Mouse (Mus musculus) embryonic facial prominence, embryonic 12.5 days (tissue): Measurements from ENCODE around the gene Chl1. TPM values are rescaled to one million over a fixed set of nuclear protein-coding genes. Genes with fewer than 3 reads are reported as not detected.

ENCODE experiments used
- ATAC-seq: fragments of 200-750 bp; cut with Nextera tagmentation; 2 replicates; pipeline ENCODE4 v1.8.0; 2017; ENCODE audit not compliant: insufficient number of reproducible peaks, insufficient read depth, low FRiP score, low TSS enrichment
- H3K27ac ChIP-seq: fragments of 300-500 bp; sonication (generic); 2 replicates; pipeline ENCODE4 v1.5.1; 2016; ENCODE audit warnings: mild to moderate bottlenecking
- H3K27me3 ChIP-seq: fragments of 300-500 bp; sonication (generic); 2 replicates; pipeline ENCODE4 v1.6.1; 2016; ENCODE audit warnings: mild to moderate bottlenecking, moderate library complexity
- H3K36me3 ChIP-seq: fragments of 300-500 bp; sonication (generic); 2 replicates; pipeline ENCODE4 v1.6.1; 2016; ENCODE audit warnings: mild to moderate bottlenecking
- H3K4me1 ChIP-seq: fragments of 300-500 bp; sonication (generic); 2 replicates; pipeline ENCODE4 v1.6.1; 2016
- H3K4me2 ChIP-seq: fragments of 300-500 bp; sonication (generic); replicated peaks from 2 replicates; pipeline ENCODE4 v1.6.1; 2016; ENCODE audit warnings: mild to moderate bottlenecking, moderate library complexity
- H3K4me3 ChIP-seq: fragments of 300-500 bp; sonication (generic); 2 replicates; pipeline ENCODE4 v1.5.1; 2016; ENCODE audit warnings: mild to moderate bottlenecking
- H3K9ac ChIP-seq: fragments of 300-500 bp; sonication (generic); 2 replicates; pipeline ENCODE4 v1.6.1; 2016; ENCODE audit warnings: mild to moderate bottlenecking, moderate library complexity
- H3K9me3 ChIP-seq: fragments of 300-500 bp; sonication (generic); 2 replicates; pipeline ENCODE4 v1.6.1; 2016; ENCODE audit warnings: mild to moderate bottlenecking, moderate library complexity
- WGBS: fragments of 180-500 bp; shearing (Covaris S2); methylation state at CpG from one replicate; pipeline ENCODE4 v1.1.7; 2016; 5-methylcytosine and 5-hydroxymethylcytosine counted together
- polyA plus RNA-seq: library from polyadenylated mRNA; unstranded; fragments of >200 nt; fragmentation: Nextera tagmentation; extraction: Ambion mirVana; gene quantifications from 2 replicates; pipeline ENCODE4 v1.2.1, GENCODE M21; 2016

Gene Chl1
- polyA plus RNA-seq, 1 experiment from 2014 or later: 1.1 TPM

DNA sequence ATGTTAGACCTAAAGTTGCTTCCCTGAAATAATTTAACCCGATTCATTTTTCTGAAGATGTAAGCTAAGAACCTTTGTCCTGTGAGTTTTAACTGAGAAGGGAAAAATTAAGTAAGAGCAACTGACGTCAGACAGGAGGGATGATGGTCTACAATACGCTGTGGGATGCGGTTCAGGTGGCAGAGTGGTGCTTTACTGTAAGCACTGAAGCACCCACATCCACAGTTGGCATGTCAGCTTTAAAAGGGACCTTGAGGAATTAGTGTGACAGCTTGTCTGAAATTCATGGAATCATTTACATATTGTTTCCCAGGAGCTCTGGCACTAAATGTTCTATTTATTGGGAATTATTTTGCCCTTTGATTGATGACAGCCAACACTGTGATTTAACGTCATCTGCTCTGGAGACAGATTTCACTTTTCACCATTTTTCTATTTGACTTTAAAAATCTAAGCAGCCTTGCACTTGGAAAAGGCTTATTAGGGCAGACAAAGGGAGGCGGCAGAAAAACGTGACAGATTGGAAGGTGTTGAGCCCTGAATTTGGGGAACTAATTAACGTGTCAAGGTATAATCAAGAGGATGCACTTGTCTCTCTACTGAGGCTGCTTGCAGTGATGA is 3.3 kb downstream of the Chl1 start:
- no peak for ATAC-seq
- Histone ChIP-seq H3K9me3 (no peaks in the 10 kb centered on the region), H3K9ac (no peak overlapping the region), H3K27ac (no peak overlapping the region), H3K36me3 (no peaks in the 10 kb centered on the region), H3K27me3 (peaks cover 38% of the 10 kb centered on the region), H3K4me3 (no peak overlapping the region), H3K4me2 (no peak overlapping the region), H3K4me1 (peaks cover 15% of the 10 kb centered on the region)
- 74% methylated on average over 8 of the region's 8 CpGs for WGBS

DNA sequence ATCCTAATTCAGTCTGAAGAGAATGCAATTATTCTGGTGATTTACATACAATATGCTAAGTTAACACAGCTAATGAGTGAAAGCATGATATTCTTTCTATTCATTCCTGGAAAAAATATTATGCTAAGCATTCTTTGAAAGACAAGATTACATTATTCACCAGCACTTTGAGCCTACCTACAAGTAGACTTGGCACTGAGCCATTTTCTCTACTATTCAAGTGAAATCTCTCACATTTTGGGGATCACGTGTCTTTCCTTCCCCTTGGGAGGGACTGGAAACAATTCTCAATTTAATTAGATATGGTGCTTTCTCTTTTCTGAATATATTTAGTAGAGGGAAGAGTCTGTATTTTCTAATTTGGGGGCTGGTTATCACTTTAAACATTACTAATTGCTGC is 4.0 kb downstream of the Chl1 start:
- Histone ChIP-seq H3K9me3 (no peaks in the 10 kb centered on the region), H3K36me3 (no peaks in the 10 kb centered on the region), H3K4me3 (no peak overlapping the region), H3K4me1 (peaks cover 15% of the 10 kb centered on the region), H3K27me3 (peaks cover 37% of the 10 kb centered on the region), H3K27ac (no peak overlapping the region), H3K9ac (no peak overlapping the region), H3K4me2 (no peak overlapping the region)
- 29% methylated on average over 1 of the region's 1 CpGs for WGBS
- ATAC-seq: no peak

DNA sequence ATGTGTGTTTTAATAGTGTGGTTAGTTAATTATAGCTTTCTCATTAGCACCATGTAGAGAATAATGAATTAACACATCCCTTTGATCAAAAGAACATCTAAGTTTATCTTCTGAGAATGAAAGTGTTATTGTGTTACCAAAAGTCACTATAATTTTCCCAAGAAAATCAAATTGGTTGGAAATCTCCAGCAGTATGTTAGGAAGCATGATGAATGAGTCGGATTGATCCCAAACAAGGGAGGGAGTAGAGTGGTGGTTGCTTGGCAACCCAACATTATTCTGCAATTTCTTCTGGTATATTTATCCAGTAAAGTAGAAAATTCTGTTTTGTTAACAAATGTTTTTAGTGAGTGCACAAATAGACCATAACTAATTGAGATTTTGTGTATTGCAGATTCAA is 4.4 kb downstream of the Chl1 start:
- no peak overlapping the region for H3K27ac ChIP-seq
- no peaks in the 10 kb centered on the region for H3K36me3 ChIP-seq
- peaks cover 33% of the 10 kb centered on the region for H3K27me3 ChIP-seq
- H3K9ac ChIP-seq: no peak overlapping the region
- no peak overlapping the region for H3K4me3 ChIP-seq
- WGBS: 80% methylated on average over 1 of the region's 1 CpGs
- H3K4me2 ChIP-seq: no peak overlapping the region
- ATAC-seq: no peak
- H3K9me3 ChIP-seq: no peaks in the 10 kb centered on the region
- H3K4me1 ChIP-seq: peaks cover 15% of the 10 kb centered on the region

DNA sequence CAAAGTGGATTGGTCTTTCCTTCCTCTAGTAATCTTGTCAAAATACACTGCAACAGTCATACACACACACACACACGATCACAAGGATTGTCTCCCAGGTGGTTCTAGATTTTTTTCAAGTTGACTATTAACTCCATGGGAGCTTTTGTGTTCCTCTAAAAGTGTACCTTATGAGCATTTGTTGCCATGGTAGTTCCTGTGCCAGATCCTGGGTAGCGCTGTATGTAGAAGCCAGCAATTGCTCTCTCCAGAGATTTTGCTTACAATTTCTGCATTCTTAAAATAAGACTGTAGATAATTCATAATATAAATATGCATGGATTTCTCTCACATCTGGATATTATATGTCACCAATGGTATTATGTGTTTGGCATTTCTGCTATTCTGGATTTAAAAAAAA is 9.2 kb downstream of the Chl1 start:
- Histone ChIP-seq H3K4me2 (no peak overlapping the region), H3K9me3 (no peaks in the 10 kb centered on the region), H3K9ac (no peak overlapping the region), H3K27ac (no peak overlapping the region), H3K4me3 (no peak overlapping the region), H3K27me3 (no peaks in the 10 kb centered on the region), H3K4me1 (no peaks in the 10 kb centered on the region), H3K36me3 (no peaks in the 10 kb centered on the region)
- ATAC-seq: no peak
- 82% methylated on average over 2 of the region's 2 CpGs for WGBS

DNA sequence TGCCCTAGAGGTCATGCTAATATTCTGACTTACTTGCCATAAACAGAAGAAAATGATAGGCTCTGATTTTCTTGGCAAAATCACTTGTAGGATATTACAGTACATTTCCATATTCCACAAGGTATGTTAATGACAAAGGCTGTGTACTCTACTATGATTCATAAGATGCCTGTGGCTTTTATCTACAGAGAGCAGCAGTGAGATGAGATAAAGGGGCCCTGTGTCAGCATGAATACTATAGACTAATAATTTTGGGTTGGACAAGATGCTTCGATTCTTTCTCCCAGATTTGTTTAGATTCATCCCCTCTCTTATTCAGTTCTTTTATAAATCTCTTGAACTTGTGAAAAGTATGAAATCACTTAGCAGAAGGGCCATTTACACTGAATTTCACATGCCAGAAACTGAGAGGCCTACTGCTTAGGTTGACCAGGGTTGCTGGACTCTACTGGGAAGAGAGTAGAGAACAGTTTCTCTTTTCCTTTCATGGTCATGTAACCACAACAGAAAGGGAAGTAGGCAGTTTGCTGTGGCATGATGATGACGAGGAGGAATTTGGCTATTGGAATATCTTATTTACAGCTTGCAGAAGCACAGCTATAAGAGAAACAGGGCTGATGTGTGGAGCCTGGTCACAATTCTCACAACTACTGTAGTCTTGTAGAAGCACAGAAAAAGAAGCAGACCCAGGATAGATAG is 15.1 kb downstream of the Chl1 start:
- no peak for ATAC-seq
- WGBS: 73% methylated on average over 2 of the region's 2 CpGs
- Histone ChIP-seq H3K9ac (no peak overlapping the region), H3K27me3 (no peaks in the 10 kb centered on the region), H3K36me3 (no peaks in the 10 kb centered on the region), H3K4me3 (no peak overlapping the region), H3K4me2 (no peak overlapping the region), H3K4me1 (no peaks in the 10 kb centered on the region), H3K27ac (no peak overlapping the region), H3K9me3 (no peaks in the 10 kb centered on the region)

DNA sequence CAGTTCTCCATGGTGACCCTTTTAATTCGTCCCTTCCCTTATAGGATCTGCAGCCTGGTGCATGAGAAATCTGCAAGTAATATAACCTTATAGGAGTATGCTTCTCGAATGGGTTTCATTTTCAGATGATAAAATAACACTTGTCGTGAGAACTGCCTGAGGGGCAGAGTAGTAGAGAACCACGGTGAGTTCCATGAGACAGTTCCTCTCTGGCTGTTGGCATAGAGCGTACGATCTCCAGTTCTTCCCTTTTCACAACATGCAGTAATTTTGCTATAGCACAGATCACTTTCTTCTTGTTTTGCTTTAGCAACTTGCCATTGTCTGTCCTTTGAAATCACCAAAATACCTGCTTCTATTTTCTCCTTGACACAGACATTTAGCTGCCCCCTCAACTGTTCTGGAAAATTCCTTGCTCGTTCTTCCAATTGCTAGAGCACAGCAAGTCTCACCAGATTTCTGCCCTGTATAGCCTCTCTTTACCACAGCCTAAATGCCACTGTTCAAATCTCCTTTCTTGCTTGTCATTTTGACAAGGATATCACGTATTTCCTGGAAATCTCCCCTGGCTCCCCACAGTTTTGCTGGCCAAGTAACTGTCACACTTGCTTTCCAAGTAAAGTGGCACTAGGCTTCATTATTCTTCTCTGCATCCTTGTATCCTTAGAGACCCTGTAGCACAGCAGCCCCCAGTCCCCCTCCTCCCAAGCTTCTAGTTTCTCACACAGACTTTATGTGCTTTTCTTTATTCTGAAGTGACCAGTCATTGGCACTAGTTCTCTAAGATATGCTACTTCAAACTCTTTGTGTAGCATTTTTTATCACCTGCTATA is 16.8 kb downstream of the Chl1 start:
- H3K4me3 ChIP-seq: no peak overlapping the region
- no peak overlapping the region for H3K27ac ChIP-seq
- no peak overlapping the region for H3K4me2 ChIP-seq
- H3K9me3 ChIP-seq: no peaks in the 10 kb centered on the region
- 71% methylated on average over 8 of the region's 8 CpGs for WGBS
- H3K9ac ChIP-seq: no peak overlapping the region
- no peaks in the 10 kb centered on the region for H3K36me3 ChIP-seq
- no peak for ATAC-seq
- no peaks in the 10 kb centered on the region for H3K4me1 ChIP-seq
- no peaks in the 10 kb centered on the region for H3K27me3 ChIP-seq

DNA sequence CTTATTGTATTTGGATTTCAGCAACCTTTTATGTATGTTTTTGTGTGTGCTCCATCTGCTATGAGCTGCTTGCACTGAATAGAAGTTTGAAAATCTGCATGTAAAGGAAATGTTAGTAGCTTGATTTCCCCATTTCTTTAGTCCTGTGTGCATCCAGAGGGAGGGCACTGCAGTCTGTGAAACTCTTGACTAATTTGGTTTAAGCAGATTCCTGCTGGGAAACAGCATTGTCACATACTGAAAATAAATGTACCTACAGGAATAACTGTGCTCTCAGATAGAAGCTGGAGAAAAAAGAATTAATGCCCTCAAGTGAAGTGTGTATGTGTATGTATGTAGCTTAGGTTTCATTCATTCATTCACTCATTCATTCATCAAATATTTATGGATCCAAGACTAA is 22.7 kb downstream of the Chl1 start:
- Histone ChIP-seq H3K36me3 (no peaks in the 10 kb centered on the region), H3K4me3 (no peak overlapping the region), H3K27me3 (no peaks in the 10 kb centered on the region), H3K27ac (no peak overlapping the region), H3K9ac (no peak overlapping the region), H3K9me3 (no peaks in the 10 kb centered on the region), H3K4me1 (no peaks in the 10 kb centered on the region), H3K4me2 (no peak overlapping the region)
- no peak for ATAC-seq

DNA sequence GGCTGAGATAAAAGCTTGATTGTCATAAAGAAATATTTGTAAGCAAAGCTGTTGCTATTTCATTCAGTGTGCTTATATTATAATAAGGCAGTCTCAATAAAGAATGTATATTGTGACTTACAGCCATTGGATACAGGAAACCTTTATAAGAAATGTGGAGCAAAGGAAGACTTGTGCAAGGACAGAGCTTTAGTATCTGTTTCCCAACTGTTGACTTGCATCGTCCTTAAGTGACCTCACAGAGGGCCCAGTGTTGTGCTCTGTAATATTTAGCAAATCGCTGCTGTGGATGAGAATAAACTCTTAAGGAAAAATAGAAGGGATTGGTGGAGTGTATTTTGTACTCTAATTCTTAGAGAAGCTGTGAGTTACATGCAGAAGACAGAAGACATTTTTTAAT is 23.6 kb downstream of the Chl1 start:
- no peak overlapping the region for H3K4me2 ChIP-seq
- no peak overlapping the region for H3K27ac ChIP-seq
- no peaks in the 10 kb centered on the region for H3K36me3 ChIP-seq
- 81% methylated on average over 2 of the region's 2 CpGs for WGBS
- no peak for ATAC-seq
- H3K27me3 ChIP-seq: no peaks in the 10 kb centered on the region
- no peak overlapping the region for H3K9ac ChIP-seq
- H3K9me3 ChIP-seq: no peaks in the 10 kb centered on the region
- H3K4me1 ChIP-seq: no peaks in the 10 kb centered on the region
- H3K4me3 ChIP-seq: no peak overlapping the region

DNA sequence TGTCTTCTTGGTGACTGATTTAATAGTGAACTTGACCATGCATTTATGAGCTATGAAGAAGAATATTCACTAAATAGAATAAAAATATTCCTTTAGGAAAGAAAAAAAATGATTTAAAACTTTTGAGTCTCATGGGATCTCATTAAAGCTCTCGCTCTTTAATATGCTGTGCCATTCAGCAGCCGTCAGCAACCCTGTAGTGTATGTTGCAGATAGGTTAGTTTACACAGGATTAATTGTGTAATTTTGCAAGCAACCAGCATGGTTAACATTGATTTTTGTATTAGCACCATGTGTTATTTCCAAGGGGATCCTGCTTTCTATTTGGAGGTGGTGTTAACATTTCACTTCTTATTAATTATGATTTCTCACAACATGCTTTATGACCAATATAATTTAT is 32.2 kb downstream of the Chl1 start:
- Histone ChIP-seq H3K27me3 (no peaks in the 10 kb centered on the region), H3K9me3 (no peaks in the 10 kb centered on the region), H3K36me3 (no peaks in the 10 kb centered on the region), H3K27ac (no peak overlapping the region), H3K4me3 (no peak overlapping the region), H3K9ac (no peak overlapping the region), H3K4me1 (no peaks in the 10 kb centered on the region), H3K4me2 (no peak overlapping the region)
- ATAC-seq: no peak
- 69% methylated on average over 2 of the region's 2 CpGs for WGBS

DNA sequence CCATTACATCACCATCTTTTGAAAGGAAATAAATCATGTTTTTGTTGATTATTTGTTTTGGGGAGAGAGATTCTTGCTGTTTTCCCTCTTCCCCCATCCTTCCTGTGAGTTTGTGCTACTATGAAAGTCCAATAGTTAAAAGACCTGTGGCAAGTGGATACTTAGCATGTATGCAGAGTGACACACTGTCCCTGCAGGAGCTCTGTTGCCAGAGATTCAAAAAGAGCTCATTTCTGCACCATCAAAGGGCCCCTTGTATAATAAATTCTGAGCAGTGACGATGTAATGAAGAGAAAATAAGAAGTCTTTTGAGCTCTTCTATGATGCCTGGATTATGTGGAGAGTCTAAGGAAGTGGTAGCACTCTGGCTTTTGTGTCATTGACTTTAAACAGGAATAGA is 33.4 kb downstream of the Chl1 start:
- Histone ChIP-seq H3K27me3 (no peaks in the 10 kb centered on the region), H3K4me3 (no peak overlapping the region), H3K27ac (no peak overlapping the region), H3K9ac (no peak overlapping the region), H3K4me1 (no peaks in the 10 kb centered on the region), H3K36me3 (no peaks in the 10 kb centered on the region), H3K4me2 (no peak overlapping the region), H3K9me3 (no peaks in the 10 kb centered on the region)
- ATAC-seq: no peak
- WGBS: 21% methylated on average over 1 of the region's 1 CpGs

DNA sequence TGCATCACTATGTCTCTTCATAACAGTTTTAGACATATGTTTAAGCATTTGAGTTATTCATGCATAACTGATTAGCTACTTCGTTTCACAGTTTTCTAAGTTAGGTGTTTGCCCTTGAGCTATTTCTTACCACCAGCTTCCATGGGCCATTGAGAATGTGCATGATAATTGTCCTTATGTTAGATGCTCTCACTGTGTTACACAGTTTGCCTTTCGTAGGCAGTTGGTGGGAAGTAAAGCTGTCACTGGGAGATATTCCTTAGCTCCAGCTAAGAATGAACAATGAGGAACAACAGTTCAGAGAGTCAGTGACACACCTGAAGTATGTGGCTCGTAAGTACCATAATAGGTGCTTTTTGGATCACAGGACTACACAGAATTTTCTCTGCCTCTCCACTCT is 35.9 kb downstream of the Chl1 start:
- no peaks in the 10 kb centered on the region for H3K36me3 ChIP-seq
- H3K9me3 ChIP-seq: no peaks in the 10 kb centered on the region
- H3K27ac ChIP-seq: no peak overlapping the region
- no peaks in the 10 kb centered on the region for H3K27me3 ChIP-seq
- WGBS: 67% methylated on average over 3 of the region's 3 CpGs
- H3K4me1 ChIP-seq: no peaks in the 10 kb centered on the region
- no peak overlapping the region for H3K9ac ChIP-seq
- ATAC-seq: no peak
- no peak overlapping the region for H3K4me2 ChIP-seq
- H3K4me3 ChIP-seq: no peak overlapping the region

DNA sequence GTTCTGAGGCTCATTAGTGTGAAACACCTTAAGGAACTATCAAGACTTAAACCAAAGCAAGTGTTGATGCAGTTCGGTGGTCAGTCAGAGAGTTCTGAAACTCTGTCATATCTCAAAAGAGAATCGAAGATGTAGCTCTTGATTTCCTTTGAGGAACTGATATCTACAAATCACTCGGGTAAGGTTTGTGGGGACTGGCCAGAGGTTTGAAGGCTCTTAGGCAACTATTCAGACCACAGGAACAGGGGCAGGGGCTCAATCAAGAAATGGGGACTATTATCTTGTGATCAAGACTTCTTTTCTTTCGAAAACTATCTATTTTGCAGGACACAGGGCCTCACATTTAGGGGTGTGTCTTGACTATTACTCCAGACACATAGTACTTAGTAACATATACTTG is 39.5 kb downstream of the Chl1 start:
- no peak overlapping the region for H3K9ac ChIP-seq
- no peaks in the 10 kb centered on the region for H3K9me3 ChIP-seq
- no peak for ATAC-seq
- WGBS: 82% methylated on average over 4 of the region's 4 CpGs
- H3K27me3 ChIP-seq: no peaks in the 10 kb centered on the region
- no peaks in the 10 kb centered on the region for H3K36me3 ChIP-seq
- H3K27ac ChIP-seq: no peak overlapping the region
- no peak overlapping the region for H3K4me2 ChIP-seq
- H3K4me1 ChIP-seq: no peaks in the 10 kb centered on the region
- H3K4me3 ChIP-seq: no peak overlapping the region
